In the genomic region with DNA sequence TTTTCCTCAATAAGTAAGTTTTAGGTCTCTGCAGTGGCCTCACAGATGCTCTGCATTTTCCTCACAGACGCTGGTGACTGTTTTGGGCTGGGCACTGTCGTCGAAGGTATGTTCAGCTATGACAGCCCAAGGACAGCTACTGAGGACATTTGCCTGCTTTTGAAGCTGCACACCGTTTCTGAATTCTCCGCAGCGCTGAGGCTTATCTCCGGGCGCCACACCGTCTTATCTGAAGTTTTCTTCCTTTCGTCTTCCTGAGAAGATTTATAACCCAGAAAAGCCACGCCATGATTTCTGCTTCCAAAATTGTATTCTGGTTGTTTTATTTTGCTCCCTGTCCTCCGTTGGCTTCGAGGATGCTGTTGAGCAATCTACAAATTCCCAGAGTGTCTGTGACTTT, we compare ENCODE assay signal across 13 mouse cellular contexts.
"Had no signal": no experiment of that assay in that cellular context is flagged by ENCODE, and none has a peak within 500 bp of the region (broad histone marks: within the 10 kb centered on the region; RNA-seq: fewer than 3 reads in every experiment).

No protein-coding gene starts in this region.

- H3K4me3 ChIP-seq: left cerebral cortex, adult 2 months; limb, embryonic 10.5 days; liver, embryonic 13.5 days; lung, embryonic 15.5 days; midbrain, embryonic 13.5 days; stomach, embryonic 15.5 days had no signal

- H3K4me2 ChIP-seq: liver, embryonic 13.5 days; lung, embryonic 15.5 days; midbrain, embryonic 13.5 days; stomach, embryonic 15.5 days had no signal

- H3K9ac ChIP-seq: liver, embryonic 13.5 days; liver, postnatal 0 days; lung, embryonic 15.5 days; midbrain, embryonic 13.5 days; stomach, embryonic 15.5 days had no signal

- H3K27ac ChIP-seq: left cerebral cortex, adult 2 months; limb, embryonic 10.5 days; liver, embryonic 13.5 days; lung, embryonic 15.5 days; macrophage; midbrain, embryonic 13.5 days; stomach, embryonic 15.5 days had no signal

- ATAC-seq: liver, postnatal 0 days; midbrain, embryonic 13.5 days had no signal

- DNase-seq: kidney, postnatal 25 days; liver, embryonic 13.5 days; liver, postnatal 0 days; lung, postnatal 14 days; right cerebral cortex, postnatal 14 days; thymus, adult 2 months; thymus, postnatal 36 days had no signal

- H3K36me3 ChIP-seq: lung, embryonic 15.5 days; midbrain, embryonic 13.5 days had no signal

- H3K27me3 ChIP-seq: lung, embryonic 15.5 days; midbrain, embryonic 13.5 days; stomach, embryonic 15.5 days had no signal

- H3K4me1 ChIP-seq: limb, embryonic 10.5 days; lung, embryonic 15.5 days; midbrain, embryonic 13.5 days; stomach, embryonic 15.5 days had no signal

- H3K9me3 ChIP-seq: limb, embryonic 10.5 days; liver, embryonic 13.5 days; lung, embryonic 15.5 days; midbrain, embryonic 13.5 days; stomach, embryonic 15.5 days had no signal
